Mouse (Mus musculus): ENCODE results near the gene Timp3. TPM values are rescaled to one million over a fixed set of nuclear protein-coding genes. Genes with fewer than 3 reads are reported as not detected.

Gene Timp3
- polyA plus RNA-seq (2016; fragmentation: Nextera tagmentation; extraction: Ambion mirVana), result 66.3 and 66.4 TPM in 2 replicates

GRCm38 (mm10) chr10:86300293-86301116 is at the start of gene Timp3:
Gene Timp3, plus strand, starts transcription at chr10:86300372.
- WGBS, result under 1% methylated on average over 63 of the region's 65 CpGs

GRCm38 (mm10) chr10:86256221-86256620 is 44.0 kb upstream of the Timp3 start:
- no peaks in the 10 kb centered on the region for H3K36me3 ChIP-seq
- no peak overlapping the region for H3K27ac ChIP-seq
- no peak overlapping the region for H3K4me2 ChIP-seq (replicated peaks)
- no peak overlapping the region for H3K9ac ChIP-seq
- H3K27me3 ChIP-seq, result no peaks in the 10 kb centered on the region
- H3K4me1 ChIP-seq, result no peaks in the 10 kb centered on the region
- WGBS, result 55% methylated on average over 4 of the region's 4 CpGs
- H3K4me3 ChIP-seq, result no peak overlapping the region
- ATAC-seq (ENCODE audit: insufficient number of reproducible peaks, insufficient read depth, low FRiP score, low TSS enrichment), result no peak
- H3K9me3 ChIP-seq, result peaks cover 8% of the 10 kb centered on the region; the same call in 1 of the 2 replicates

More at GRCm38 (mm10) chr10:86300293-86301116, at the start of gene Timp3:
- H3K27me3 ChIP-seq, result 0 out of 2 replicates have a peak, but pooled peaks cover 3% of the 10 kb centered on the region
- peak; percentile 83 for ATAC-seq (ENCODE audit: insufficient number of reproducible peaks, insufficient read depth, low FRiP score, low TSS enrichment)
- H3K36me3 ChIP-seq, result no peaks in the 10 kb centered on the region; the same call in 1 of the 2 replicates
- H3K4me2 ChIP-seq (replicated peaks), result peak within 1 kb of the TSS; percentile 73
- H3K9me3 ChIP-seq, result no peaks in the 10 kb centered on the region
- H3K4me3 ChIP-seq, result peak within 1 kb of the TSS; percentile 71
- H3K9ac ChIP-seq, result peak within 1 kb of the TSS; percentile 79
- peaks cover 38% of the 10 kb centered on the region for H3K4me1 ChIP-seq
- peak within 1 kb of the TSS; percentile 67 for H3K27ac ChIP-seq

GRCm38 (mm10) chr10:86257045-86257444 is 43.1 kb upstream of the Timp3 start:
- Histone ChIP-seq H3K4me3 (no peak overlapping the region), H3K9ac (no peak overlapping the region), H3K27ac (no peak overlapping the region), H3K9me3 (peaks cover 8% of the 10 kb centered on the region; the same call in 1 of the 2 replicates), H3K36me3 (no peaks in the 10 kb centered on the region), H3K27me3 (no peaks in the 10 kb centered on the region), H3K4me2 (replicated peaks) (no peak overlapping the region), H3K4me1 (no peaks in the 10 kb centered on the region)
- no peak for ATAC-seq (ENCODE audit: insufficient number of reproducible peaks, insufficient read depth, low FRiP score, low TSS enrichment)
- 72% methylated on average over 3 of the region's 3 CpGs for WGBS

GRCm38 (mm10) chr10:86258046-86258445 is 42.1 kb upstream of the Timp3 start:
- WGBS, result 77% methylated on average over 4 of the region's 4 CpGs
- peaks cover 8% of the 10 kb centered on the region; the same call in 1 of the 2 replicates for H3K9me3 ChIP-seq
- H3K27me3 ChIP-seq, result no peaks in the 10 kb centered on the region
- no peaks in the 10 kb centered on the region for H3K36me3 ChIP-seq
- no peak for ATAC-seq (ENCODE audit: insufficient number of reproducible peaks, insufficient read depth, low FRiP score, low TSS enrichment)
- H3K4me1 ChIP-seq, result no peaks in the 10 kb centered on the region
- no peak overlapping the region for H3K27ac ChIP-seq
- H3K9ac ChIP-seq, result no peak overlapping the region
- H3K4me3 ChIP-seq, result no peak overlapping the region
- no peak overlapping the region for H3K4me2 ChIP-seq (replicated peaks)

GRCm38 (mm10) chr10:86258992-86259391 is 41.2 kb upstream of the Timp3 start:
- Histone ChIP-seq H3K4me2 (replicated peaks) (no peak overlapping the region), H3K9ac (no peak overlapping the region), H3K27me3 (no peaks in the 10 kb centered on the region), H3K36me3 (no peaks in the 10 kb centered on the region), H3K27ac (no peak overlapping the region), H3K4me1 (no peaks in the 10 kb centered on the region), H3K9me3 (peaks cover 8% of the 10 kb centered on the region; the same call in 1 of the 2 replicates), H3K4me3 (no peak overlapping the region)
- 87% methylated on average over 3 of the region's 3 CpGs for WGBS
- ATAC-seq (ENCODE audit: insufficient number of reproducible peaks, insufficient read depth, low FRiP score, low TSS enrichment), result no peak

GRCm38 (mm10) chr10:86261725-86262124 is 38.4 kb upstream of the Timp3 start:
- no peaks in the 10 kb centered on the region for H3K36me3 ChIP-seq
- H3K4me3 ChIP-seq, result no peak overlapping the region
- H3K27ac ChIP-seq, result no peak overlapping the region
- no peak for ATAC-seq (ENCODE audit: insufficient number of reproducible peaks, insufficient read depth, low FRiP score, low TSS enrichment)
- no peak overlapping the region for H3K4me2 ChIP-seq (replicated peaks)
- WGBS, result 82% methylated on average over 2 of the region's 2 CpGs
- H3K9ac ChIP-seq, result no peak overlapping the region
- H3K4me1 ChIP-seq, result no peaks in the 10 kb centered on the region
- H3K27me3 ChIP-seq, result no peaks in the 10 kb centered on the region
- H3K9me3 ChIP-seq, result peaks cover 8% of the 10 kb centered on the region; the same call in 1 of the 2 replicates

GRCm38 (mm10) chr10:86264618-86265017 is 35.6 kb upstream of the Timp3 start:
- no peaks in the 10 kb centered on the region for H3K4me1 ChIP-seq
- ATAC-seq (ENCODE audit: insufficient number of reproducible peaks, insufficient read depth, low FRiP score, low TSS enrichment), result no peak
- 80% methylated on average over 9 of the region's 9 CpGs for WGBS
- H3K4me3 ChIP-seq, result no peak overlapping the region
- H3K27ac ChIP-seq, result no peak overlapping the region
- no peaks in the 10 kb centered on the region for H3K27me3 ChIP-seq
- peaks cover 8% of the 10 kb centered on the region; the same call in 1 of the 2 replicates for H3K9me3 ChIP-seq
- H3K9ac ChIP-seq, result no peak overlapping the region
- no peaks in the 10 kb centered on the region for H3K36me3 ChIP-seq
- no peak overlapping the region for H3K4me2 ChIP-seq (replicated peaks)

GRCm38 (mm10) chr10:86270254-86270653 is 29.9 kb upstream of the Timp3 start:
- Histone ChIP-seq H3K4me3 (no peak overlapping the region), H3K9ac (no peak overlapping the region), H3K4me2 (replicated peaks) (no peak overlapping the region), H3K9me3 (no peaks in the 10 kb centered on the region), H3K27ac (no peak overlapping the region), H3K36me3 (no peaks in the 10 kb centered on the region), H3K4me1 (peaks cover 13% of the 10 kb centered on the region), H3K27me3 (no peaks in the 10 kb centered on the region)
- no peak for ATAC-seq (ENCODE audit: insufficient number of reproducible peaks, insufficient read depth, low FRiP score, low TSS enrichment)
- 65% methylated on average over 3 of the region's 3 CpGs for WGBS

- peaks cover 13% of the 10 kb centered on the region for H3K4me1 ChIP-seq
- no peak overlapping the region for H3K9ac ChIP-seq
- H3K27me3 ChIP-seq, result no peaks in the 10 kb centered on the region
- no peak for ATAC-seq (ENCODE audit: insufficient number of reproducible peaks, insufficient read depth, low FRiP score, low TSS enrichment)
- H3K9me3 ChIP-seq, result no peaks in the 10 kb centered on the region
- H3K36me3 ChIP-seq, result no peaks in the 10 kb centered on the region
- no peak overlapping the region; the same call in 1 of the 2 replicates for H3K27ac ChIP-seq
- H3K4me3 ChIP-seq, result no peak overlapping the region
- H3K4me2 ChIP-seq (replicated peaks), result no peak overlapping the region
- 88% methylated on average over 3 of the region's 3 CpGs for WGBS
Measured at GRCm38 (mm10) chr10:86272826-86273225, 27.3 kb upstream of the Timp3 start.

- 20% methylated on average over 19 of the region's 19 CpGs for WGBS
- Histone ChIP-seq H3K9me3 (no peaks in the 10 kb centered on the region), H3K4me1 (peaks cover 18% of the 10 kb centered on the region), H3K4me2 (replicated peaks) (no peak overlapping the region), H3K27ac (peak overlapping the region; percentile 64), H3K9ac (no peak overlapping the region), H3K36me3 (no peaks in the 10 kb centered on the region), H3K4me3 (no peak overlapping the region), H3K27me3 (no peaks in the 10 kb centered on the region)
- 0 out of 2 replicates have a peak, but pooled peaks have one; percentile 41 for ATAC-seq (ENCODE audit: insufficient number of reproducible peaks, insufficient read depth, low FRiP score, low TSS enrichment)
Measured at GRCm38 (mm10) chr10:86273410-86274191, 26.6 kb upstream of the Timp3 start.

- H3K4me2 ChIP-seq (replicated peaks), result no peak overlapping the region
- no peak overlapping the region for H3K9ac ChIP-seq
- H3K27me3 ChIP-seq, result no peaks in the 10 kb centered on the region
- peaks cover 33% of the 10 kb centered on the region for H3K4me1 ChIP-seq
- H3K36me3 ChIP-seq, result no peaks in the 10 kb centered on the region
- no peak overlapping the region for H3K4me3 ChIP-seq
- no peak for ATAC-seq (ENCODE audit: insufficient number of reproducible peaks, insufficient read depth, low FRiP score, low TSS enrichment)
- no peaks in the 10 kb centered on the region for H3K9me3 ChIP-seq
- 91% methylated on average over 5 of the region's 5 CpGs for WGBS
- H3K27ac ChIP-seq, result no peak overlapping the region
Measured at GRCm38 (mm10) chr10:86275585-86275984, 24.6 kb upstream of the Timp3 start.
